Mouse (Mus musculus) MN1 (cell line): ENCODE results near the gene Lima1.
A peak's percentile ranks its signal among the peaks of the same experiment; 100 is the strongest.
"Not testable (repeated sequence)": the region's sequence is repeated elsewhere in the genome, so short reads cannot be mapped to it uniquely, and the experiment has no call there.

Source experiments
- DNase-seq: peaks from one replicate; pipeline ENCODE4 v3.0.0-alpha.2; 2016; ENCODE audit warnings: low spot score

The Lima1 gene

GRCm38 (mm10) chr15:99834681-99835080 lies 40.6 kb downstream of the Lima1 start:
- DNase-seq, result no peak

DNA sequence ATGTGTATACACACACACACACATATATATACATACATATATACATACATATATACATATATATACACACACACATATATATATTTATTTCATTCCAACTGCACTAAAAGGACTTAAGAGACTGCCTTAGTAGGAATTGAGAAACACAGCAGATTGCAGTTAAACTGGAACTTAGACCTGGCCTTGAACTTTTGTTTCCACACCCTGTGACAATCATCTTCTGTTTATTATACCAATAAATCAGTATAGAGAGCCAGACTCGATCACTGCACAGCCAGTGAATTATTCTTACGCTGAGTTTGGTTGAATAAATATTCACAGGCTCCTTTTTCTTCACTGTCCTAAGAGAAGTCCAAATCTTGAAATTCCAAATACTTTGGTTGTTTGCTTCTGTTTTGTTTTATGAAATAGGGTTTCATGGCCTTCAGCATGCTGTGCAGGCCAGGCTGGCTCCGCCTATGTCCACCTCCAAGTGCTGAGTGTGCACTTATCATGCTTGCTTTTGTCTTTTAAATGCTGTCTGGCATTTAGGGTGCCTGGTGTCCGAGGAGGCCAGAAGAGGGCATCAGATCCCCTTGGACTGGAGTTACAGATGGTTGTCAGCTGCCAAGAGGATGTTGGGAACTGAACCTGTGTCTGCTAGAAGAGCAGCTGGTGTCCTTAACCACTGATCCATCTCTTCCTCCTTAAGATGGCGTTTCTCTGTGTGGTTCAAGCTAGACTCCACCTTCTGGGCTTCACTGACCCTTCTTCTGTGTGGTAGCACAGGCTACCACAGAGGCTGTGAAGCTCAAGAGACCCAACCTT lies 41.4 kb downstream of the Lima1 start:
- DNase-seq, result no peak

- DNase-seq, result no peak
These were observed 43.7 kb downstream of the Lima1 start for GRCm38 (mm10) chr15:99831535-99831934.

- no peak for DNase-seq
These were observed 47.2 kb downstream of the Lima1 start for GRCm38 (mm10) chr15:99828061-99828460.

DNA sequence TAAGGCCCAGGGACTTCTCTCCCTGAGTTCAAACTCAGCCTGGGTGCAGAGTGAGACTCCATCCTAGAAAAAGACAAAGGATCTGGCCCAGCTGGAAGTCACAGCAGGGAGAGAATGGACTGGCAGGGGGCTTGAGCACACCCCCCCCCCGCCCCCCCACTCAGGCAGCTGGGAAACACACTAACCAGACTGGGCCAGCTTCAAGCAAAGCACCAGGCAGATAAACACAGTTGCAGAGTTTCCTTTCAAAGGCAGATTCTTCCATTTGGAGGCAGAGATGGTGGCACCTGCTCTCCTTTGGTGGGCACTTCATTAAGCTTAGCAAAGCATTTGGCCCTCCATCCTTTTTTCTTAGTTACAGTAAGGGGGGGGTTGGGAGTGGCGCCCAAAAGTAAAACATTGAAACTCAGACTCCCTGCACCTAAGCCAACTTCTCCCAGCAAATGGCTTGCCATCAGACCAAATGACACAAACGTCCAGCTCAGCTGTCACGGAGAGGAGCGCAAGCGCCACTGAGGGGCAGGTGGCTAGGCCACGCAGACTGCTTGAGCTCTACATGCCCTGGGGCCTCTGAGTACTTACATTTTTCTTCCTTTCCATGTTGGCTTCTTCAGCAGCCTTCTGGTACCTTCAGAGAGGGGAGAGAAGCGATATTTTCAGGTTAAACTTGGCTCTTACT lies 48.9 kb downstream of the Lima1 start:
- DNase-seq, result no peak

DNA sequence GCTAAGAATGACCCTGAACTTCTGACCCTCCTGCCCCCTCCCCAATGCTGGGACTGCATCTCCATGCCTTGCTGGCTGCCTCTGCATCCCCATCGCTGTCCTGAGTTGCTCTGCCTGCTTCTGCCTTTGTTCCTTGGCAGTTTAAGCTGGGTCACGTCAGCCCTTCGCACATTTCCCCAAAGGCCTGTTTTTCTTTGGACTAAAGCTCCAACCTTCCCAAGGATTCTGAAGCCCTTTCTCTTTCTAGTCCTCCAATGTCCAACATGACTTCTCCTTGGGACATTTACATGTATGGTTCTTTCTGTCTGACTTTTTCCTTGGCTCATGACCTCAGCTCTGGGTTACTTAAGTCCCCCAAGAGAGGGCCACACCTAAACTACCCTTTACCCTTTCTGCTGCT lies 50.0 kb downstream of the Lima1 start:
- DNase-seq, result no peak

DNA sequence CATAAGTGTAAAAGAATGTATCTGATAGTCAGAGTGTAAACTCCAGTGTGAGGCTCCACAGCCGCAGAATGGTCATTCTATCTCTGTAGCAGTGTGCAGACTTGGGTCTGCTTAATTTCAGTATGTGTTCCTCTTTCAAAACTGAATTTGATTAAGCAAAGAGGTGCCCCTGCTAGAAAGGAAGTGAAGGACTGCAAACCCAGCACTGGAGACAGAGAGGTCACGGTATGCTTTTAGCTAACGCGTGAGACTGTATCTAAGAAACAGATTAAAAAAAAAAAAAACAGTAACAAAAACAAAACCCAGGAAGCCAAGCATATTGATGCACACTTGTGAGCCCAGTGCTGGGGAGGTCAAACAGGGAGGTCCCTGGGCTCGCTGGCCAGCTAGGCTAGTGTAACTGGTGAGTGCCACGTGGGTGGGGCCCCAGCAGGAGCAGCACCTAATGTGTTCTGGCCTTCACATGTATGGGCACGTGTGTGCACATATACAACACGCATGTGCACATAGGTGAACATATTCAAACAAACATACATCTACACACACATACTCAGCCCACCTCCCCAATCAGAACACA lies 51.8 kb downstream of the Lima1 start:
- peak; percentile 86 for DNase-seq

GRCm38 (mm10) chr15:99822501-99822900 lies 52.8 kb downstream of the Lima1 start:
- DNase-seq, result not testable (repeated sequence)

GRCm38 (mm10) chr15:99819621-99820279 lies 55.5 kb downstream of the Lima1 start:
- DNase-seq, result peak; percentile 60

GRCm38 (mm10) chr15:99819109-99819440 lies 56.2 kb downstream of the Lima1 start:
- no peak for DNase-seq

GRCm38 (mm10) chr15:99818321-99819108 lies 56.7 kb downstream of the Lima1 start:
- peak; percentile 91 for DNase-seq

- peak; percentile 44 for DNase-seq
These were observed 57.7 kb downstream of the Lima1 start for GRCm38 (mm10) chr15:99817343-99818235.

DNA sequence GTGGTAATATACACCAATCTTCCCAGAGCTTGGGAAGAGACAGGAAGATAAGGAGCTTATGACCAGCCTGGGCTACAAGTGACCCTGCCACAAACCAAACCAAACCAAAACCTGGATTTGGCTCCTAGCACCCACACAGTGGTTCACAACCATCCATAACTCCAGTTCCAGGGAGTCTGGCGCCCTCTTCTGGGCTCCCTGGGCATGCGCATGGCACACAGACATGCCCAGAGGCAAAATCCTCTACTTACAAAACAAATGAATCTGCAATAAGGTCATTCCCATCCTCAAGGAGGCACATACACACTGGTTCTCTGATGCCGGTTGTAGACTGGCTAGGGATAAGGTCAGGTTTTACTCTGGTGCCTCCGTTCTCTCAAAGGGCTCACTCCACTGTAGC lies 59.3 kb downstream of the Lima1 start:
- no peak for DNase-seq

- DNase-seq, result peak; percentile 77
These were observed 60.5 kb downstream of the Lima1 start for GRCm38 (mm10) chr15:99814554-99815260.

GRCm38 (mm10) chr15:99813639-99814038 lies 61.6 kb downstream of the Lima1 start:
- no peak for DNase-seq

- DNase-seq, result no peak
These were observed 63.2 kb downstream of the Lima1 start for GRCm38 (mm10) chr15:99812097-99812496.

DNA sequence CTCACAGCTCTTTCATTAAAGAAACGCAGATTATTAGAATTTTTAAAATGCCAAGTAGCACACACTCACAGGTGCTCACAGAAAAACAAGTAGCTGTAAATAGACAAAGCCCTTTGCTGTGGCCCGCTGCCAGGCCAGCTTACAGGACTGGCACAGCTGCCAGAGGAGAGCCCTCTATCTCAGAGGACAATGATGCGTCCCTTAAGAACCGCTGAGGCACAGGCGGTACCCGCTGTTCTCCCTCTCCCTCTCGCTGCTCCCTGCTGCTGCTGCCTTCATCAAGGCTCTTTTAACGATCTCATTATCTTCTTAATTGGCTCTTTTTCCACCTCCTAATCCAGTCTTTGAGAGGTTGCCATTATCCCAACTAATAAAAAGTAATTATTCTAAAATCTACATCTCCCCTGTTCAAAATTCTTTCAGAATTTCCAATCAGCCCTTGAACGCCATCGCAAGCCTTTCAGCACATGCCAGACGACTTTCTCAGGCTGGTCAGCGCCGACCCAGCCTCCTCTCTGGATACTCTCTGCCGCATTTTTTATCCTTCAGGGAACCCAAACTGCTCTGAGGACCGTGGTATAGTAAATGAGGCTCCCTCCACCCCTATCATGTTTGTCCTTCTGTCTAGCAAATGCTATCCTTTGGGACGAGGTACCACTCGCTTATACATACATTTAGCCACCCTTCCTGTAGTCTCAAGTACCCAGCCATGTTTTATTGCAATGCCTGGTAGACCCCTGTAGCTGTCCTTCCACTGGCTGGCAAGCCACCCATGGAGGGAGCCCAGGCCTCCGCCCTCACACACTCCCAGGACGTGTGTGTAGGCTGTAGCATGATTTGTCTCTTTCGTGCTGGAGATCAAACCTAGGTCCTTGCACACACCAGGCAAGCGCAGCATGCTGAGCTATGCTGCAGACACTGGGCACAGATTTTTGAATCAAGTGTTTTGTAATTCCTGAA lies 67.2 kb downstream of the Lima1 start:
- DNase-seq, result peak; percentile 61

DNA sequence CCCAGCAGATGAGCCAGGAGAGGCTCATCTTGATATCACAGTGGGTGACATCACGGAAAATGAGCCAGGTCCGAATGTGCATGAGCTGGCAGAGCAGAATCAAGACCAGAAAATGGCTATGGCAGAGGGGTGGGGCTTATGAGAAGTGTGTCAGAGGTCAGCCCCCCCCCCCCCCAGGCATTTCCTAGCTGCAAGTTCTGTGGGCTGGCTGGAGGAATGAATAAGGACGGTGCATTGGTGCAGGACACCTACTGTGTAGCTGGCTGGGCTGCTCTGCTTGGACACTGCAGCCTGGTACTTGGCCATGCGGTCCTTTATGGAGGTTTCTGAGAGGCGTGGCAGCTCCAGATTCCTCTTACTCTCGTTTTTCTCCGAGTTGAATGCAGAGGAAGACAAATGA lies 69.1 kb downstream of the Lima1 start:
- DNase-seq, result peak; percentile 42

DNA sequence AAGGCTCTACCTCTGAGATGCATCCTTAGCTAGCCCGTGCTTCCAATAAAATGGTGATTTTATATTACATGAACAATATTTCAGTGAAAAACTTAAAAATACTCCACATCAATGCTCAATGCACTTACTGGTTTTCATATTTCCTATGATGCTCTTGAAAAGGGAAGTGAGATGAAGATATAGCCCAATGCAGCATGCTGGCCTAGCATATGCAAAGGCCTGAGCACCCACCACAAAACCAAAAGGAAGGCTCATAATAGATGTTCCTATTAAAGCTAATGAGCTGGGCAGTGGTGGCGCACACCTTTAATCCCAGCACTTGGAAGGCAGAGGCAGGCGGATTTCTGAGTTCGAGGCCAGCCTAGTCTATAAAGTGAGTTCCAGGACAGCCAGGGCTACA lies 69.6 kb downstream of the Lima1 start:
- no peak for DNase-seq
